Mouse (Mus musculus) ES-E14 (cell line): ENCODE measurements around the gene Ccr4.

ENCODE experiments used
- MAFK ChIP-seq: IDR thresholded peaks from 2 replicates; pipeline ENCODE4 v1.6.1; 2014; ENCODE audit warnings: mild to moderate bottlenecking, low read depth, low read length, inconsistent platforms; ENCODE audit not compliant: insufficient read depth
- ZC3H11A ChIP-seq: IDR thresholded peaks from 2 replicates; pipeline ENCODE4 v1.6.1; 2012; ENCODE audit warnings: low read depth, mild to moderate bottlenecking, inconsistent platforms, low read length, borderline replicate concordance

GRCm38 (mm10) chr9:114518812-114519477, 14.2 kb upstream of the Ccr4 start:
- no peak for TF ChIP-seq ZC3H11A
- TF ChIP-seq MAFK: no peak
